Mouse (Mus musculus): ENCODE measurements around the gene Ldlrap1. TPM values are rescaled to one million over a fixed set of nuclear protein-coding genes. Genes with fewer than 3 reads are reported as not detected.
A peak's percentile ranks its signal among the peaks of the same experiment; 100 is the strongest.

Gene Ldlrap1
- polyA plus RNA-seq, 1 experiment = 11.8 TPM

GRCm38 (mm10) chr4:134766277-134766676 lies 1.5 kb downstream of the Ldlrap1 start:
- no peak overlapping the region for H3K27ac ChIP-seq (replicated peaks; ENCODE audit: low read depth, low read length)
- peak overlapping the region; percentile 97 for H3K4me3 ChIP-seq (ENCODE audit: insufficient read depth, low read depth, low read length)
- peaks cover 47% of the 10 kb centered on the region for H3K4me1 ChIP-seq (ENCODE audit: control insufficient read depth, insufficient read depth, insufficient read length, low read length)

- Histone ChIP-seq H3K27ac (replicated peaks; ENCODE audit: low read depth, low read length) (peak overlapping the region; percentile 26; the same call in 1 of the 2 replicates), H3K4me3 (ENCODE audit: insufficient read depth, low read depth, low read length) (no peak overlapping the region), H3K4me1 (ENCODE audit: control insufficient read depth, insufficient read depth, insufficient read length, low read length) (peaks cover 66% of the 10 kb centered on the region)
These were observed 3.5 kb downstream of the Ldlrap1 start for GRCm38 (mm10) chr4:134764333-134764732.

- no peak overlapping the region for H3K4me3 ChIP-seq (ENCODE audit: insufficient read depth, low read depth, low read length)
- peaks cover 75% of the 10 kb centered on the region for H3K4me1 ChIP-seq (ENCODE audit: control insufficient read depth, insufficient read depth, insufficient read length, low read length)
- 0 out of 2 replicates have a peak overlapping the region, but pooled peaks have one; percentile 5 for H3K27ac ChIP-seq (replicated peaks; ENCODE audit: low read depth, low read length)
These were observed 5.5 kb downstream of the Ldlrap1 start for GRCm38 (mm10) chr4:134762360-134762759.

- H3K27ac ChIP-seq (replicated peaks; ENCODE audit: low read depth, low read length) = peak overlapping the region; percentile 83
- peaks cover 70% of the 10 kb centered on the region for H3K4me1 ChIP-seq (ENCODE audit: control insufficient read depth, insufficient read depth, insufficient read length, low read length)
- peak overlapping the region; percentile 24 for H3K4me3 ChIP-seq (ENCODE audit: insufficient read depth, low read depth, low read length)
These were observed 7.0 kb downstream of the Ldlrap1 start for GRCm38 (mm10) chr4:134760793-134761201.

GRCm38 (mm10) chr4:134760281-134760680 lies 7.5 kb downstream of the Ldlrap1 start:
- Histone ChIP-seq H3K4me3 (ENCODE audit: insufficient read depth, low read depth, low read length) (peak overlapping the region; percentile 24), H3K4me1 (ENCODE audit: control insufficient read depth, insufficient read depth, insufficient read length, low read length) (peaks cover 68% of the 10 kb centered on the region), H3K27ac (replicated peaks; ENCODE audit: low read depth, low read length) (peak overlapping the region; percentile 83)

- Histone ChIP-seq H3K4me3 (ENCODE audit: insufficient read depth, low read depth, low read length) (no peak overlapping the region), H3K27ac (replicated peaks; ENCODE audit: low read depth, low read length) (0 out of 2 replicates have a peak overlapping the region, but pooled peaks have one; percentile 83), H3K4me1 (ENCODE audit: control insufficient read depth, insufficient read depth, insufficient read length, low read length) (peaks cover 70% of the 10 kb centered on the region)
These were observed 8.3 kb downstream of the Ldlrap1 start for GRCm38 (mm10) chr4:134759564-134759963.

- Histone ChIP-seq H3K4me1 (ENCODE audit: control insufficient read depth, insufficient read depth, insufficient read length, low read length) (peaks cover 69% of the 10 kb centered on the region), H3K27ac (replicated peaks; ENCODE audit: low read depth, low read length) (0 out of 2 replicates have a peak overlapping the region, but pooled peaks have one; percentile 7), H3K4me3 (ENCODE audit: insufficient read depth, low read depth, low read length) (no peak overlapping the region)
These were observed 8.9 kb downstream of the Ldlrap1 start for GRCm38 (mm10) chr4:134758922-134759321.

GRCm38 (mm10) chr4:134758367-134758766 lies 9.5 kb downstream of the Ldlrap1 start:
- Histone ChIP-seq H3K27ac (replicated peaks; ENCODE audit: low read depth, low read length) (peak overlapping the region; percentile 37; the same call in 1 of the 2 replicates), H3K4me3 (ENCODE audit: insufficient read depth, low read depth, low read length) (no peak overlapping the region), H3K4me1 (ENCODE audit: control insufficient read depth, insufficient read depth, insufficient read length, low read length) (peaks cover 67% of the 10 kb centered on the region)

- H3K4me1 ChIP-seq (ENCODE audit: control insufficient read depth, insufficient read depth, insufficient read length, low read length) = peaks cover 60% of the 10 kb centered on the region
- H3K27ac ChIP-seq (replicated peaks; ENCODE audit: low read depth, low read length) = no peak overlapping the region
- H3K4me3 ChIP-seq (ENCODE audit: insufficient read depth, low read depth, low read length) = no peak overlapping the region
These were observed 10.9 kb downstream of the Ldlrap1 start for GRCm38 (mm10) chr4:134756953-134757352.

- Histone ChIP-seq H3K4me1 (ENCODE audit: control insufficient read depth, insufficient read depth, insufficient read length, low read length) (peaks cover 42% of the 10 kb centered on the region), H3K27ac (replicated peaks; ENCODE audit: low read depth, low read length) (0 out of 2 replicates have a peak overlapping the region, but pooled peaks have one; percentile 13), H3K4me3 (ENCODE audit: insufficient read depth, low read depth, low read length) (no peak overlapping the region)
These were observed 12.9 kb downstream of the Ldlrap1 start for GRCm38 (mm10) chr4:134754941-134755340.

- H3K4me3 ChIP-seq (ENCODE audit: insufficient read depth, low read depth, low read length) = no peak overlapping the region
- peaks cover 36% of the 10 kb centered on the region for H3K4me1 ChIP-seq (ENCODE audit: control insufficient read depth, insufficient read depth, insufficient read length, low read length)
- H3K27ac ChIP-seq (replicated peaks; ENCODE audit: low read depth, low read length) = peak overlapping the region; percentile 13; the same call in 1 of the 2 replicates
These were observed 13.5 kb downstream of the Ldlrap1 start for GRCm38 (mm10) chr4:134754371-134754770.

GRCm38 (mm10) chr4:134753516-134754261 lies 14.1 kb downstream of the Ldlrap1 start:
- H3K4me3 ChIP-seq (ENCODE audit: insufficient read depth, low read depth, low read length) = no peak overlapping the region
- H3K4me1 ChIP-seq (ENCODE audit: control insufficient read depth, insufficient read depth, insufficient read length, low read length) = peaks cover 30% of the 10 kb centered on the region
- H3K27ac ChIP-seq (replicated peaks; ENCODE audit: low read depth, low read length) = peak overlapping the region; percentile 13; the same call in 1 of the 2 replicates

GRCm38 (mm10) chr4:134752911-134753426 lies 14.9 kb downstream of the Ldlrap1 start:
- Histone ChIP-seq H3K27ac (replicated peaks; ENCODE audit: low read depth, low read length) (no peak overlapping the region), H3K4me3 (ENCODE audit: insufficient read depth, low read depth, low read length) (no peak overlapping the region), H3K4me1 (ENCODE audit: control insufficient read depth, insufficient read depth, insufficient read length, low read length) (peaks cover 23% of the 10 kb centered on the region)

- peaks cover 23% of the 10 kb centered on the region for H3K4me1 ChIP-seq (ENCODE audit: control insufficient read depth, insufficient read depth, insufficient read length, low read length)
- no peak overlapping the region for H3K27ac ChIP-seq (replicated peaks; ENCODE audit: low read depth, low read length)
- no peak overlapping the region for H3K4me3 ChIP-seq (ENCODE audit: insufficient read depth, low read depth, low read length)
These were observed 16.0 kb downstream of the Ldlrap1 start for GRCm38 (mm10) chr4:134751682-134752380.

- H3K4me1 ChIP-seq (ENCODE audit: control insufficient read depth, insufficient read depth, insufficient read length, low read length) = peaks cover 23% of the 10 kb centered on the region
- no peak overlapping the region for H3K4me3 ChIP-seq (ENCODE audit: insufficient read depth, low read depth, low read length)
- no peak overlapping the region for H3K27ac ChIP-seq (replicated peaks; ENCODE audit: low read depth, low read length)
These were observed 17.0 kb downstream of the Ldlrap1 start for GRCm38 (mm10) chr4:134750825-134751224.

Data from brown adipose tissue, adult 24 weeks (tissue).